Mouse (Mus musculus): ENCODE measurements around the gene Iqcg. TPM values are rescaled to one million over a fixed set of nuclear protein-coding genes. Genes with fewer than 3 reads are reported as not detected.

The Iqcg gene
- polyA plus RNA-seq, 1 experiment, result 0.14 TPM

DNA sequence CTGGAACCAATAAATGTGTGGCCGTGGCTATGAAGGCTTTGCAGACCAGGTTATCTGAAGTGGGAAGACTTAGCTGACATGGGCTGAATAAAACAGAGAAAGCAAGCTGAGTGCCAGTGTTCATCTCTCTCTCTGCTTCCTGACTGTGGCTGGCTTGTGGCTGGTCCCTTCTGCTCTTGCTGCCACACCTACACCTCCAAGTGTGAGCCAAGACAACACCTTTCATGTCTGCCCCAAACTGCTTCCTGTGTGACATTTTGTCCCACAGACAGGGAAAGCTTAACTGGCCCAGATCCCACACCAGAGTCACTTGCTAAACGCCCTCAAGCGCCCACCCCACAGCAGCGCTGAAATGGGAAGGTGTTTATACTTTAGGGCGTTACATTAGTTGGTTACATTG, 2.9 kb downstream of the Iqcg start:
- no peak for TF ChIP-seq CTCF (IDR thresholded peaks at IDR 0.05; ENCODE audit: extremely low read depth, insufficient read length, insufficient replicate concordance, low read depth, low read length)
- TF ChIP-seq POLR2A (IDR thresholded peaks at IDR 0.05; ENCODE audit: low read depth, low read length), result no peak
- WGBS, result 74% methylated on average over 5 of the region's 5 CpGs
- Histone ChIP-seq H3K27ac (ENCODE audit: insufficient read depth, low read depth, low read length) (no peak overlapping the region), H3K4me3 (ENCODE audit: low read depth, low read length) (no peak overlapping the region), H3K36me3 (ENCODE audit: control insufficient read depth, insufficient read depth, low read length) (peaks cover under 1% of the 10 kb centered on the region; the same call in 1 of the 2 replicates), H3K4me1 (ENCODE audit: control insufficient read depth, insufficient read depth, insufficient read length, low read length) (peaks cover 4% of the 10 kb centered on the region; the same call in 1 of the 2 replicates), H3K27me3 (ENCODE audit: control insufficient read depth, insufficient read depth, low read length) (no peaks in the 10 kb centered on the region)

DNA sequence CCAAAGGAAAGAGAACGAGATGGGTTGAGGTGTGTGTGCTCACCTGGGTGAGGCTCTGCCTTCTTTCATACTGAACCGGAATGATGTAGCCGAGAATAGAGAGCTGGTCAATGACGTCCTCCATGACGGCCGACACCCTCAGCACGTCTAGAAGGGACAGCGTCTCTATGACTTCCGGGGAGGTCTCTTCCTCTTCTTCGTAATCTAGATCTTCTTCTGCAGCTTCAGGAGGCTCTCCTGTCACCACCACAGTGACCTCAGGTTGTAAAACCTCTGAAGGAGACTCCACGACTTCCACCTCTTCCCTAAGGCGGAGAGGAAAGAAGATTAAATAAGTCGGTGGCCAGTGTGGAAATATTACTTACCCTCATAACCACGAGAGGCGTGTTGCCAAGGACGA, 6.2 kb downstream of the Iqcg start:
- no peak overlapping the region for H3K27ac ChIP-seq (ENCODE audit: insufficient read depth, low read depth, low read length)
- H3K4me1 ChIP-seq (ENCODE audit: control insufficient read depth, insufficient read depth, insufficient read length, low read length), result no peaks in the 10 kb centered on the region
- no peaks in the 10 kb centered on the region for H3K36me3 ChIP-seq (ENCODE audit: control insufficient read depth, insufficient read depth, low read length)
- 87% methylated on average over 16 of the region's 16 CpGs for WGBS
- no peak for TF ChIP-seq POLR2A (IDR thresholded peaks at IDR 0.05; ENCODE audit: low read depth, low read length)
- no peak for TF ChIP-seq CTCF (IDR thresholded peaks at IDR 0.05; ENCODE audit: extremely low read depth, insufficient read length, insufficient replicate concordance, low read depth, low read length)
- H3K4me3 ChIP-seq (ENCODE audit: low read depth, low read length), result no peak overlapping the region
- H3K27me3 ChIP-seq (ENCODE audit: control insufficient read depth, insufficient read depth, low read length), result no peaks in the 10 kb centered on the region

DNA sequence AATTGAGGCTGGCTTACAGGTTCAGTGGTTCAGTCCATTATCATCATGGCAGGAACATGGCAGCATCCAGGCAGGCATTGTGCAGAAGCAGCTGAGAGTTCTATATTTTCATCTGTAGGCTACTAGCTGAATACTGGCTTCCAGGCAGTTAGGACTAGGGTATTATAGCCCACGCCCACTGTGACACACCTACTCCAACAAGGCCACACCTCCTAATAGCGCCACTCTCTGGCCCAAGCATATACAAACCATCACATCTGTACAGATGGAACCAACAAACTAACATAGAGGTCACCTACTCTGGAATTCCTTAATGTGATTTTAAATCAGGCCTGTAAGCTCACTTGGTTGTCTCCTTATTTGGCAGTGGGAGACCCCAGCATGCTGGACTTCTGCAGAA, 7.3 kb downstream of the Iqcg start:
- WGBS, result 71% methylated on average over 2 of the region's 2 CpGs
- no peak overlapping the region for H3K4me3 ChIP-seq (ENCODE audit: low read depth, low read length)
- H3K4me1 ChIP-seq (ENCODE audit: control insufficient read depth, insufficient read depth, insufficient read length, low read length), result no peaks in the 10 kb centered on the region
- no peaks in the 10 kb centered on the region for H3K36me3 ChIP-seq (ENCODE audit: control insufficient read depth, insufficient read depth, low read length)
- TF ChIP-seq CTCF (IDR thresholded peaks at IDR 0.05; ENCODE audit: extremely low read depth, insufficient read length, insufficient replicate concordance, low read depth, low read length) (no peak), POLR2A (IDR thresholded peaks at IDR 0.05; ENCODE audit: low read depth, low read length) (no peak)
- H3K27me3 ChIP-seq (ENCODE audit: control insufficient read depth, insufficient read depth, low read length), result no peaks in the 10 kb centered on the region
- no peak overlapping the region for H3K27ac ChIP-seq (ENCODE audit: insufficient read depth, low read depth, low read length)

DNA sequence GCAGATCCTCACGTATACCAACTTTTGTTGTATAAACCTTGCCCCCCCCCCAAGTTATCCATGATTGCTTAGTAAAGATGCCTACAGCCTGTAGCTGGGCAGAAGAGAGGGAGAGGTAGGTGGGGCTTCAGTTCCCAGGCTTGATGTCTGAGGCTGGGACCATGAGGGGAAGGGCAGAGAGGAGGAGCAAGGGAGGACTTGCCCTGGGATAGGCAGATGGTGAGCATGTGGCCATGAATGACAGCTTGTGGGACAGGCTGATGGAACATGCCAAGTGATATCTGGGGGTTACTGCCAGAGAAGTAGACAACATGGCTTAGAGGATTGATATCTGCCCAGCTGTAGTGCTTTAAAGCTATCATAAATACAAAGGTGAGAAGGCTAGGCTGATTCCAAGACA, 8.0 kb downstream of the Iqcg start:
- WGBS, result 84% methylated on average over 1 of the region's 1 CpGs
- no peak for TF ChIP-seq CTCF (IDR thresholded peaks at IDR 0.05; ENCODE audit: extremely low read depth, insufficient read length, insufficient replicate concordance, low read depth, low read length)
- TF ChIP-seq POLR2A (IDR thresholded peaks at IDR 0.05; ENCODE audit: low read depth, low read length), result no peak

DNA sequence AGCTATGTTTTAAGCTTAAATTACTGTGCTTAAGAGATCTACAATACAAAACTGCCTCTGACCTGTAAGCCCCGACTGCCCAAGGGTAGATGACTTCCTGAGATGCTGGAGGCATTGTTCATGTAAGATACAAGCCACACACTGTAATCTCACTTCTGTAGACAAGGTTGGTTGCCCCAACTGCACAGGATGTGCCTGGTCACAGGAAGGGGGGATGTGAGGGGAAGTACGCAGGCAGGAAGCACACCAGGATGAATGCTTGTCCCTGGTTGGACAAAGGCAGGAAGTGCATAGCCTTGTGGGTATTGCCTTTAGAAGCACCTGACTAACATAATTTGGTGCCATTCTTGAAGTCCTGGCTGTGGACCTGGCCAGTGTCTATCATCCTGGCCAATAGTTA, 12.8 kb downstream of the Iqcg start:
- H3K27ac ChIP-seq (ENCODE audit: insufficient read depth, low read depth, low read length), result no peak overlapping the region
- no peak overlapping the region for H3K4me3 ChIP-seq (ENCODE audit: low read depth, low read length)
- TF ChIP-seq CTCF (IDR thresholded peaks at IDR 0.05; ENCODE audit: extremely low read depth, insufficient read length, insufficient replicate concordance, low read depth, low read length) (no peak), POLR2A (IDR thresholded peaks at IDR 0.05; ENCODE audit: low read depth, low read length) (no peak)
- WGBS, result 70% methylated on average over 2 of the region's 2 CpGs
- H3K36me3 ChIP-seq (ENCODE audit: control insufficient read depth, insufficient read depth, low read length), result no peaks in the 10 kb centered on the region
- H3K4me1 ChIP-seq (ENCODE audit: control insufficient read depth, insufficient read depth, insufficient read length, low read length), result no peaks in the 10 kb centered on the region
- H3K27me3 ChIP-seq (ENCODE audit: control insufficient read depth, insufficient read depth, low read length), result no peaks in the 10 kb centered on the region

More for the DNA sequence above, 8.0 kb downstream of the Iqcg start:
- Histone ChIP-seq H3K4me3 (ENCODE audit: low read depth, low read length) (no peak overlapping the region), H3K27me3 (ENCODE audit: control insufficient read depth, insufficient read depth, low read length) (no peaks in the 10 kb centered on the region), H3K36me3 (ENCODE audit: control insufficient read depth, insufficient read depth, low read length) (no peaks in the 10 kb centered on the region), H3K27ac (ENCODE audit: insufficient read depth, low read depth, low read length) (no peak overlapping the region), H3K4me1 (ENCODE audit: control insufficient read depth, insufficient read depth, insufficient read length, low read length) (no peaks in the 10 kb centered on the region)

- no peak overlapping the region for H3K4me3 ChIP-seq (ENCODE audit: low read depth, low read length)
- 89% methylated on average over 1 of the region's 1 CpGs for WGBS
- H3K27me3 ChIP-seq (ENCODE audit: control insufficient read depth, insufficient read depth, low read length), result no peaks in the 10 kb centered on the region
- H3K36me3 ChIP-seq (ENCODE audit: control insufficient read depth, insufficient read depth, low read length), result no peaks in the 10 kb centered on the region
- no peak overlapping the region for H3K27ac ChIP-seq (ENCODE audit: insufficient read depth, low read depth, low read length)
- H3K4me1 ChIP-seq (ENCODE audit: control insufficient read depth, insufficient read depth, insufficient read length, low read length), result no peaks in the 10 kb centered on the region
- TF ChIP-seq POLR2A (IDR thresholded peaks at IDR 0.05; ENCODE audit: low read depth, low read length) (no peak), CTCF (IDR thresholded peaks at IDR 0.05; ENCODE audit: extremely low read depth, insufficient read length, insufficient replicate concordance, low read depth, low read length) (no peak)
Observed at GRCm38 (mm10) chr16:33042682-33043081, 13.3 kb downstream of the Iqcg start.

- no peaks in the 10 kb centered on the region for H3K4me1 ChIP-seq (ENCODE audit: control insufficient read depth, insufficient read depth, insufficient read length, low read length)
- no peak overlapping the region for H3K4me3 ChIP-seq (ENCODE audit: low read depth, low read length)
- TF ChIP-seq POLR2A (IDR thresholded peaks at IDR 0.05; ENCODE audit: low read depth, low read length) (no peak), CTCF (IDR thresholded peaks at IDR 0.05; ENCODE audit: extremely low read depth, insufficient read length, insufficient replicate concordance, low read depth, low read length) (no peak)
- H3K27ac ChIP-seq (ENCODE audit: insufficient read depth, low read depth, low read length), result no peak overlapping the region
- 88% methylated on average over 4 of the region's 4 CpGs for WGBS
- H3K27me3 ChIP-seq (ENCODE audit: control insufficient read depth, insufficient read depth, low read length), result no peaks in the 10 kb centered on the region
- H3K36me3 ChIP-seq (ENCODE audit: control insufficient read depth, insufficient read depth, low read length), result no peaks in the 10 kb centered on the region
Observed at GRCm38 (mm10) chr16:33036006-33036405, 20.0 kb downstream of the Iqcg start.

- TF ChIP-seq CTCF (IDR thresholded peaks at IDR 0.05; ENCODE audit: extremely low read depth, insufficient read length, insufficient replicate concordance, low read depth, low read length) (no peak), POLR2A (IDR thresholded peaks at IDR 0.05; ENCODE audit: low read depth, low read length) (no peak)
- H3K4me3 ChIP-seq (ENCODE audit: low read depth, low read length), result no peak overlapping the region
- H3K4me1 ChIP-seq (ENCODE audit: control insufficient read depth, insufficient read depth, insufficient read length, low read length), result no peaks in the 10 kb centered on the region
- no peaks in the 10 kb centered on the region for H3K36me3 ChIP-seq (ENCODE audit: control insufficient read depth, insufficient read depth, low read length)
- WGBS, result 90% methylated on average over 7 of the region's 7 CpGs
- no peak overlapping the region for H3K27ac ChIP-seq (ENCODE audit: insufficient read depth, low read depth, low read length)
- H3K27me3 ChIP-seq (ENCODE audit: control insufficient read depth, insufficient read depth, low read length), result peaks cover 3% of the 10 kb centered on the region; the same call in 1 of the 2 replicates
Observed at GRCm38 (mm10) chr16:33026357-33026756, 29.7 kb downstream of the Iqcg start.

Data from small intestine, adult 2 months (tissue).